Mouse (Mus musculus) liver, adult 2 months (tissue): ENCODE measurements at regions not wholly inside any gene's neighbourhood (a gene's known extent, or its start where the extent isn't known, plus 50 kb on each side); places are given as distances from the start of the nearest gene placed in this dataset.

Experiments used
- DNase-seq: peaks from one replicate; pipeline ENCODE4 v3.0.0-alpha.2; 2011; ENCODE audit warnings: low read depth, low spot score; ENCODE audit errors: extremely low read depth
- H3K27ac ChIP-seq: fragments of 200-500 bp; replicated peaks from 2 replicates; pipeline ENCODE4 v1.5.1; 2012; ENCODE audit warnings: low read depth, mild to moderate bottlenecking, control low read depth, inconsistent platforms, low read length; ENCODE audit not compliant: insufficient read depth
- H3K27me3 ChIP-seq: fragments of 200-500 bp; 2 replicates; pipeline ENCODE4 v1.6.1; 2012; ENCODE audit warnings: mild to moderate bottlenecking, moderate library complexity, low read length, inconsistent platforms; ENCODE audit not compliant: control insufficient read depth, insufficient read depth
- H3K36me3 ChIP-seq: fragments of 200-500 bp; 2 replicates; pipeline ENCODE4 v1.6.1; 2012; ENCODE audit warnings: low read length, inconsistent platforms; ENCODE audit not compliant: control insufficient read depth, insufficient read depth
- H3K4me1 ChIP-seq: fragments of 200-500 bp; 2 replicates; pipeline ENCODE4 v1.6.1; 2011; ENCODE audit warnings: low read length; ENCODE audit not compliant: control insufficient read depth, insufficient read depth
- H3K4me3 ChIP-seq: fragments of 200-500 bp; 2 replicates; pipeline ENCODE4 v1.5.1; 2011; ENCODE audit warnings: low read depth, mild to moderate bottlenecking, control low read depth, low read length, moderate library complexity; ENCODE audit not compliant: insufficient read depth
- H3K79me2 ChIP-seq: fragments of 200-500 bp; 2 replicates; pipeline ENCODE4 v1.6.1; 2012; ENCODE audit warnings: inconsistent platforms, mild to moderate bottlenecking, low read length, moderate library complexity; ENCODE audit not compliant: control insufficient read depth, insufficient read depth
- H3K9ac ChIP-seq: fragments of 200-500 bp; 2 replicates; pipeline ENCODE4 v1.6.1; 2012; ENCODE audit warnings: low read depth, mild to moderate bottlenecking, control low read depth, inconsistent platforms, low read length
- CTCF ChIP-seq: fragments of 200-500 bp; IDR thresholded peaks from 2 replicates; pipeline ENCODE4 v1.5.1; 2011; ENCODE audit warnings: low read depth, low read length, control low read depth
- POLR2A ChIP-seq: fragments of 200-500 bp; IDR thresholded peaks from 2 replicates; pipeline ENCODE4 v1.6.1; 2011; ENCODE audit warnings: low read length, control low read depth; ENCODE audit not compliant: insufficient read depth; ENCODE audit errors: extremely low read depth
- WGBS: fragments of 180-500 bp; shearing (Covaris S2); methylation state at CpG from one replicate; pipeline ENCODE4 v1.1.7; 2018; 5-methylcytosine and 5-hydroxymethylcytosine counted together

DNA sequence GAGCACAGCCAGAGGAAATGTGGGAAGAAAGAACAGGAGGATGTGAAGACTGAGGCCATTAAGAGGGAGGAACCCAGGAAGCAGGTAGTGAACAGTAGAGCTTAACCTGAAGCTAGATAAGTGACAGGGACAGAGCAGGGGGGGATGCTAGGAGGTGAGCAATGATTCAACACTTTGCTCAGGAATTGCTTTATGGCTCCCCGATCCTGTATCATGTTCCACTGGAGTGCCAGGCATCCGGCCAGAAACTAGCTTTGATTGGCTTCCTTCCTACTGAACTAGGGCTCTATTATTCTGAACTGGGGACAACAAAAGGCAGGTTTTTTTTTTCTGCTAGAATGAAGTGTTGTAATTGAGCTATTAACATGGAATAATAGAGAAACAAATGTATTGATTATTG is 493.1 kb upstream of the Fat3 start:
- no peak for TF ChIP-seq CTCF
- no peak for TF ChIP-seq POLR2A
- no peak overlapping the region for H3K4me3 ChIP-seq
- 82% methylated on average over 2 of the region's 2 CpGs for WGBS
- H3K9ac ChIP-seq = no peak overlapping the region
- H3K27me3 ChIP-seq = no peaks in the 10 kb centered on the region
- no peak for DNase-seq
- H3K27ac ChIP-seq = no peak overlapping the region
- H3K4me1 ChIP-seq = no peaks in the 10 kb centered on the region
- H3K79me2 ChIP-seq = no peaks in the 10 kb centered on the region
- H3K36me3 ChIP-seq = no peaks in the 10 kb centered on the region

DNA sequence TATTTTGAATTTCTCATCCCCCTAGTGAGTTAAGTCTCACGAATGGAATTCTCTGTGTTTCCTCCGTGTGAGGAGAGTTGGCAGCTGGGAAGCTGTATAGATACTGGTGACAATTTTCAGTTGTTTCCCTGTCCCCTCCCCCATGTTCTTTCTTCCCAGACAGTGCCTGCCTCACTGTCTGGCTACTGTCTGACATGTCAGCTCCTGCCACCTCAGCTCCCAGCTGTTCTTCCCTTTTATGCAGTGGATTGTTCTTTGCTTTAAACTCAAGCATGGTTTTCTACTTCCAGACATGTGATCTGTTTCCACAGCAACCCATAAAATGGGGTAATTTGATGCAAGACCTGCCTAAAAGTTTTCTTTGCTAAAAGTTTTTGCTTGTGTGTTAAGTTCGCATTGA is 487.0 kb upstream of the Fat3 start:
- WGBS = 65% methylated on average over 3 of the region's 3 CpGs
- Histone ChIP-seq H3K27me3 (no peaks in the 10 kb centered on the region), H3K27ac (no peak overlapping the region), H3K4me3 (no peak overlapping the region), H3K9ac (no peak overlapping the region), H3K36me3 (no peaks in the 10 kb centered on the region), H3K79me2 (no peaks in the 10 kb centered on the region), H3K4me1 (no peaks in the 10 kb centered on the region)
- no peak for DNase-seq
- TF ChIP-seq POLR2A (no peak), CTCF (no peak)

DNA sequence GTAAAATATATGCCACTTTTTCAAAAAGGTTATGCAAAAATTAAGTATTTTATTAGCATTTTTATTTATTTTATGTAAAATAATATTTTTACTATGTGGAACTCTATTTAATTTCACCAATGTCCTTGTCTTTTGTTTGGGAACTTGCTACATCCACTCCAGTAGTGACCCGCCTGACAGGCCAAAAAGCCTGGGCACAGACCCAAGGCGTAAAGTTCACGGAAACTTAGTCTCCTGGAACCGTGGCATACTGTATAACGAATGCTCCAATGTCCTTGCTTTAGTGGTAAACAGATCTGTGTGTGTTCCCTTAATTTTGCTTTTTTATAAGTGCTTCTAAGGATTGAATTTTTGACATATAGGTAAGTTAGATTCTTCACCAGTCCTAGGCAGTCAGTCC is 476.2 kb upstream of the Fat3 start:
- peak; percentile 76 for DNase-seq
- no peaks in the 10 kb centered on the region for H3K36me3 ChIP-seq
- no peak overlapping the region for H3K4me3 ChIP-seq
- no peak overlapping the region for H3K27ac ChIP-seq
- no peaks in the 10 kb centered on the region for H3K27me3 ChIP-seq
- WGBS = 71% methylated on average over 5 of the region's 5 CpGs
- H3K4me1 ChIP-seq = no peaks in the 10 kb centered on the region
- no peaks in the 10 kb centered on the region for H3K79me2 ChIP-seq
- TF ChIP-seq POLR2A = no peak
- no peak for TF ChIP-seq CTCF
- H3K9ac ChIP-seq = no peak overlapping the region

DNA sequence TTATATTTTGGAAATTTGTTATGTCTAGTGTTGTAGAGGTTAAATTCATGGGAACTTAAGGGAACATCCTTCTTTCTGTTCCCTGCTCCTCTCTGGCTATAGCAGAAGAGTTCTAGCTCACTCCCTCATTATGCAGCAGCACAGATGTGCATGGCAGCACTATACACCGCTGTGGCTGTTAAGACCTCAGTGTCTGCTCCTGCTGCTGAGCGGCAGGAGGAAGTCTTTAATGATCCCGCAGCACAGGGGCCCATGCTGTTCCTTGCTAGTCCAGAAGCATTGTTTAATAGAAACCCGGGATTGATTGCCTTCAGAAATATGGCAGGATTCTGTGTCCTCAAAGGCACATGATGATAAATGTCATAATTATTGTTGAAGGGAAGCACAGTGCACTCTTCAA is 469.3 kb upstream of the Fat3 start:
- H3K4me3 ChIP-seq = no peak overlapping the region
- no peaks in the 10 kb centered on the region for H3K79me2 ChIP-seq
- no peak for TF ChIP-seq POLR2A
- TF ChIP-seq CTCF = no peak
- H3K36me3 ChIP-seq = no peaks in the 10 kb centered on the region
- DNase-seq = no peak
- H3K9ac ChIP-seq = no peak overlapping the region
- 65% methylated on average over 4 of the region's 4 CpGs for WGBS
- no peaks in the 10 kb centered on the region for H3K27me3 ChIP-seq
- no peaks in the 10 kb centered on the region for H3K4me1 ChIP-seq
- no peak overlapping the region for H3K27ac ChIP-seq

DNA sequence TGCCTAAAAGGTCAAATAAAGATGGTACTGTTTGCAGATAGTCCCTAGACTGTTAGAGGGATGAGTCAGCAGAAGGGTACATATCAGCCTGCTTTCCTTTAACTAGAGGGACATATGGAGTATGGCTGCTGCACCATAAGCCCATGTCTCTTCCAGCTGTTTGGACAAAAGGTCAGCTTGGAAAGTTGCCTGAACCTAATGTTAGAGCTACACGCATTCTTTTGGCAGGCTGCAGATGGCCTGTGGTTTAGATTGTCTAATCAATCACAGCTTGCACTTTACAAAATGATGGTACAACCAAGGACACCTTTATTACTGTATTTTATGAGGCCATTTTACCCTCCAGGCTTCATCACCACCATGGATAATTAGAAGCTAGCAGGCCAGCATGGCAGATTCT is 432.5 kb upstream of the Fat3 start:
- H3K9ac ChIP-seq = no peak overlapping the region
- no peak for DNase-seq
- no peaks in the 10 kb centered on the region for H3K79me2 ChIP-seq
- H3K36me3 ChIP-seq = no peaks in the 10 kb centered on the region
- H3K4me1 ChIP-seq = no peaks in the 10 kb centered on the region
- H3K27me3 ChIP-seq = no peaks in the 10 kb centered on the region
- WGBS = 67% methylated on average over 1 of the region's 1 CpGs
- H3K27ac ChIP-seq = no peak overlapping the region
- no peak for TF ChIP-seq CTCF
- TF ChIP-seq POLR2A = no peak
- no peak overlapping the region for H3K4me3 ChIP-seq

DNA sequence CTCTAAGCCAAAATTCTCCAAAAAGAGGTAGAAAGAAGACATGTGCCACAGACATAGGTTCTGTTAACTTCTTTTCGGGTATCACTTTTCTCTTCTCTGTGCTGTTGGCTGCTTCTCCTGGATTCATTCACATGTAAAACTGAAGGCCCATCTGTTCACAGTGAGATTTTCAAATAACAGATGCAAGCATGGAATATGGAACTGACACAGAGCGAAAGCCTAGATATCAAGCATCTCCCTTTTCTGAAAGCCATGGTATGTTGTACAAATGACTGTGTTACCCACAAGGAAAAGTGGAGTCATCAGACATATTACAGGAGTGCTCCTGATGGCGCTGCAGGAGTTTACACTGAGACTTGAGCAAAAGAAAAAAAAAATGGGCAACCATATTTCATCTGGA is 430.5 kb upstream of the Fat3 start:
- no peak overlapping the region for H3K9ac ChIP-seq
- no peaks in the 10 kb centered on the region for H3K36me3 ChIP-seq
- no peak overlapping the region for H3K4me3 ChIP-seq
- no peak for DNase-seq
- H3K27me3 ChIP-seq = no peaks in the 10 kb centered on the region
- TF ChIP-seq CTCF = no peak
- no peak for TF ChIP-seq POLR2A
- WGBS = 72% methylated on average over 3 of the region's 3 CpGs
- no peaks in the 10 kb centered on the region for H3K79me2 ChIP-seq
- H3K4me1 ChIP-seq = no peaks in the 10 kb centered on the region
- H3K27ac ChIP-seq = no peak overlapping the region
